ENCODE assay signal across 39 mouse cellular contexts in the genomic region with DNA sequence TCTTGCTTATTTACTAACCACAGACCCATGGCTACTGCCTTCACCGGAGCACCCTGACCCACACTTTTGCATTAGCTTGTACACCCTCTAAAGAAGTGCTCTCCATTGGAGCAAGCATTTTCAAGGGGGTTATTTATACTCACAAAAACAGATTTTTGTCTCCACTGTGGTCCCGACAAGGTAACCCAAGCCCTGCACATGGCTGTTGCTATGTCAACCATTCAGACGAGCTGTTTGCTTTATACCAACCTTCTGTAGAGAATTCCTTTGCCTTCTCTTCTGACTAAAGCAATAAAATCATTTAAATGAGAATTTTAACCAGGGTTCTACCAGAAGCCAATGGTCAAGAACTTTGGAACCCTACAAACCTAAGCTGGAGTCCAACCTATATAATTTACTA. TPM values are rescaled to one million over a fixed set of nuclear protein-coding genes. Genes with fewer than 3 reads are reported as not detected.
"Had no signal": no experiment of that assay in that cellular context is flagged by ENCODE, and none has a peak within 500 bp of the region (broad histone marks: within the 10 kb centered on the region; RNA-seq: fewer than 3 reads in every experiment).

No protein-coding gene starts in this region.

- H3K9me3 ChIP-seq: hindbrain, embryonic 12.5 days; intestine, embryonic 15.5 days; limb, embryonic 15.5 days had no signal

- H3K4me1 ChIP-seq: intestine, embryonic 15.5 days; liver, embryonic 12.5 days had no signal

- H3K4me2 ChIP-seq: heart, embryonic 12.5 days; hindbrain, embryonic 12.5 days; hindbrain, embryonic 14.5 days; intestine, embryonic 15.5 days; kidney, embryonic 15.5 days; limb, embryonic 13.5 days; limb, embryonic 15.5 days; liver, embryonic 12.5 days had no signal

- H3K36me3 ChIP-seq: heart, embryonic 12.5 days; hindbrain, embryonic 10.5 days; hindbrain, embryonic 12.5 days; intestine, embryonic 15.5 days; kidney, embryonic 15.5 days; limb, embryonic 13.5 days; limb, embryonic 15.5 days; liver, embryonic 12.5 days had no signal

- ATAC-seq: hindbrain, embryonic 16.5 days; inflammation-experienced regulatory T-cells, adult 6 months; intestine, embryonic 15.5 days; intestine, postnatal 0 days; liver, embryonic 12.5 days had no signal

- H3K27me3 ChIP-seq: hindbrain, embryonic 12.5 days; intestine, embryonic 15.5 days; kidney, embryonic 15.5 days; limb, embryonic 15.5 days; liver, embryonic 12.5 days had no signal

- DNase-seq: gastrocnemius, adult 2 months; gastrocnemius, postnatal 10 days; gastrocnemius, postnatal 25 days; heart, adult 18-20 months; heart, postnatal 10 days; heart, postnatal 4 days; kidney, adult 18-20 months; kidney, adult 9 months; kidney, postnatal 14 days; kidney, postnatal 36 days; layer of hippocampus, postnatal 36 days; left cerebral cortex, postnatal 4 days had no signal

- H3K27ac ChIP-seq: gastrocnemius, adult 2 months; hindbrain, embryonic 10.5 days; hindbrain, embryonic 12.5 days; hindbrain, embryonic 14.5 days; intestine, embryonic 15.5 days; kidney, embryonic 15.5 days; kidney, postnatal 0 days; limb, embryonic 13.5 days; limb, embryonic 15.5 days; liver, embryonic 12.5 days; liver, embryonic 14.5 days had no signal

- H3K4me3 ChIP-seq: gastrocnemius, adult 2 months; heart, embryonic 12.5 days; hindbrain, embryonic 10.5 days; hindbrain, embryonic 12.5 days; intestine, embryonic 15.5 days; kidney, embryonic 15.5 days; limb, embryonic 13.5 days; limb, embryonic 15.5 days; liver, embryonic 12.5 days had no signal

- H3K9ac ChIP-seq: heart, embryonic 12.5 days; hindbrain, embryonic 12.5 days; hindbrain, embryonic 14.5 days; intestine, embryonic 15.5 days; kidney, embryonic 15.5 days; limb, embryonic 13.5 days; limb, embryonic 15.5 days; liver, embryonic 12.5 days; liver, embryonic 14.5 days had no signal

RNA-seq across cellular contexts. Expression of gene Dclk1, which starts 18.3 kb away (rescaled TPM):
- total RNA-seq: granulocyte monocyte progenitor cell, adult 5-6 weeks had no signal
- polyA plus RNA-seq: liver, adult 2 months had no signal

RNA-seq across cellular contexts. Expression of gene Sohlh2, which starts 42.0 kb away (rescaled TPM):
- total RNA-seq: gastrocnemius, adult 2 months; gastrocnemius, postnatal 25 days; granulocyte monocyte progenitor cell, adult 5-6 weeks; heart, adult 18-20 months; heart, postnatal 10 days; heart, postnatal 25 days; layer of hippocampus, adult 18-20 months; layer of hippocampus, postnatal 10 days; layer of hippocampus, postnatal 36 days; left cerebral cortex, adult 18-20 months; left cerebral cortex, adult 8-10 months; left cerebral cortex, postnatal 10 days; left cerebral cortex, postnatal 25 days; left cerebral cortex, postnatal 4 days; liver, adult 2 months had no signal
- polyA plus RNA-seq: frontal cortex, adult 2 months; heart, embryonic 14.5 days; hindbrain, embryonic 10.5 days; hindbrain, embryonic 12.5 days; inflammation-experienced regulatory T-cells, adult 6 months; intestine, postnatal 0 days; kidney, embryonic 15.5 days; kidney, postnatal 0 days; large intestine, adult 2 months; limb, embryonic 11.5 days; limb, embryonic 13.5 days; liver, adult 2 months; liver, embryonic 12.5 days; liver, embryonic 14.5 days had no signal
